Mouse (Mus musculus): ENCODE data around the gene Yrdc. TPM values are rescaled to one million over a fixed set of nuclear protein-coding genes. Genes with fewer than 3 reads are reported as not detected.

Yrdc gene
- polyA plus RNA-seq, 1 experiment from 2014 or later: 37.2 TPM

DNA sequence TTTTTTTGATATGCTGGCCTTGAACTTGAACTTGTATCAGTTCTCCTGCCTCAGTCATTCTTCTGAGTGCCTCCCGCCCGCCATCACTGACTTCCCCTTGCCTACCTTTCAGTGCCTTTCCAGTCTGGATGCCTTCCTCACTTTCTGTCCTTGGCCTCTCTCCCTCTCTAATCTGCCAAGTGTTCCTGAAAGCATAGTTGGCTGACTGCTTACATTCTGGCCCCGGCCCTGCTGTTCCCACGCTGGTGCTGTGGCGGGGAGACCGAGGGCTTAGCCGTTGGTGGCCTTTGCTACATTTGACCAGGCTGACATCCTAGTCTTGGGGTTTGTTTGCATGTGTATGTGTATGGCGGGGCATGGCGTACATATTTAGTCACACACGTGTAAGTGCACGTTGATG lies 34.6 kb upstream of the Yrdc start:
- Histone ChIP-seq H3K4me2 (replicated peaks; ENCODE audit: low read depth, low read length) (no peak overlapping the region), H3K9me3 (ENCODE audit: low read length) (no peaks in the 10 kb centered on the region), H3K4me3 (ENCODE audit: low read length) (no peak overlapping the region), H3K4me1 (ENCODE audit: insufficient read depth, low read length) (peaks cover 9% of the 10 kb centered on the region), H3K9ac (replicated peaks; ENCODE audit: low read length) (no peak overlapping the region), H3K27ac (ENCODE audit: low read length) (no peak overlapping the region), H3K36me3 (ENCODE audit: insufficient read depth, low read length) (peaks cover 13% of the 10 kb centered on the region), H3K27me3 (ENCODE audit: insufficient read depth, low read length) (no peaks in the 10 kb centered on the region)
- 95% methylated on average over 11 of the region's 11 CpGs for WGBS
- ATAC-seq (ENCODE audit: low FRiP score, low TSS enrichment): no peak

DNA sequence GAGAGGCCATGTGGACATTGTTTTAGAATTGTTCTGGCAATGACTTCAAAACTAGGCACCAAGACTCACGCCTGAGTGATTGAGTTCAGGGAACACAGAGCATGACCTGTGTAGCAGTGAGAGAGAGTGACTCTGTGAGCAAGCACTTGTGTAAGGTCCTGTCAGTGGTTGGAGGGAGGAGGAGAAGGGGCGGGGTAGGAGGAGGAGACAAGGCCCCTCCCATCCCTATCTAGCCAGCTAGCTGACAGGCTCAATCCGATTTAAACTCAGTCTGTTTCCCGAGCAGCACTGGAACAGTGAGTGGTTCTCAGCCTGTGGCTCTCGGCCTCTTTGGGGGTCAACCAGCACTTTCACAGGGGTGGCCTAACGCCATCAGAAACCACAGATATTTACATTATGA lies 32.7 kb upstream of the Yrdc start:
- ATAC-seq (ENCODE audit: low FRiP score, low TSS enrichment): peak; percentile 94
- 23% methylated on average over 6 of the region's 6 CpGs for WGBS

DNA sequence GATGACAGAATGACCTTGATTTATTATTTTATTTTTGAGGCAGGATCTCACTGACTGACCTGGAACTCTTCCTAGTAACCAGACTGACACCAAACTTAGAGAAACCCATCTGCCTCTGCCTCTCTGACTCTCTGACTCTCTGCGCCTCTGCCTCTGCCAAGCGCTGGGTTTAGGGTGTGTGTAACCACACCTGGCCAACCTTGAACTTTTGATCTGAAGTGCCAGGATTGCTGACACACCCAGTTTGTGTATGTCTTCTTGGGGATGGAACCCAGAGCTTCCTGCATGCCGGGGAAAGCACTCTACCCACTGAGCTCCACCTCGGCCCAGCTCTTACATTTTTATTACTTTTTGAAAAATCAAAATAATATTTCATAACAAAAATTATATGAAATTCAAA lies 31.6 kb upstream of the Yrdc start:
- H3K4me2 ChIP-seq (replicated peaks; ENCODE audit: low read depth, low read length): no peak overlapping the region
- 89% methylated on average over 4 of the region's 4 CpGs for WGBS
- peaks cover 9% of the 10 kb centered on the region for H3K4me1 ChIP-seq (ENCODE audit: insufficient read depth, low read length)

More for the DNA sequence above, 32.7 kb upstream of the Yrdc start:
- Histone ChIP-seq H3K4me2 (replicated peaks; ENCODE audit: low read depth, low read length) (no peak overlapping the region), H3K9ac (replicated peaks; ENCODE audit: low read length) (no peak overlapping the region), H3K9me3 (ENCODE audit: low read length) (no peaks in the 10 kb centered on the region), H3K4me3 (ENCODE audit: low read length) (no peak overlapping the region), H3K36me3 (ENCODE audit: insufficient read depth, low read length) (peaks cover 14% of the 10 kb centered on the region), H3K27me3 (ENCODE audit: insufficient read depth, low read length) (no peaks in the 10 kb centered on the region), H3K27ac (ENCODE audit: low read length) (no peak overlapping the region), H3K4me1 (ENCODE audit: insufficient read depth, low read length) (peaks cover 9% of the 10 kb centered on the region)

DNA sequence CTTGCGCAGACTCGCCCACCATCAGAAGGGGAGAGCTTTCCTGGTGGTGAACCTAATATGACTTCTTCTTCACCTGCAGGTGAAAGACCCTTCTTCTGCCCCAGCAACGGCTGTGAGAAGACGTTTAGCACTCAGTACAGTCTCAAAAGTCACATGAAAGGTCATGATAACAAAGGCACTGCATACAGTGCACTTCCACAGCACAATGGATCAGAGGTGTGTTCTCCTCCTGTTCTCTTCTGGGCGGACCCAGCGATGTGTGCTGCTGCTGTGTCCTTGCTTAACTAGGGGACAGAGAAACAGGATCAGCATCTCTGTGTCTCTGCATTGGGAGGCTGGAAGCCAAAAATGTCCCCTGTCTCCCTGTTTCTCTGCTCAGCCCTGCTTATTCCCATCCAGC lies 25.5 kb upstream of the Yrdc start:
- H3K4me3 ChIP-seq (ENCODE audit: low read length): no peak overlapping the region
- H3K9ac ChIP-seq (replicated peaks; ENCODE audit: low read length): no peak overlapping the region
- peaks cover 32% of the 10 kb centered on the region for H3K36me3 ChIP-seq (ENCODE audit: insufficient read depth, low read length)
- H3K27me3 ChIP-seq (ENCODE audit: insufficient read depth, low read length): no peaks in the 10 kb centered on the region
- no peak for ATAC-seq (ENCODE audit: low FRiP score, low TSS enrichment)
- H3K4me1 ChIP-seq (ENCODE audit: insufficient read depth, low read length): no peaks in the 10 kb centered on the region
- no peak overlapping the region for H3K4me2 ChIP-seq (replicated peaks; ENCODE audit: low read depth, low read length)
- WGBS: 92% methylated on average over 6 of the region's 6 CpGs
- H3K9me3 ChIP-seq (ENCODE audit: low read length): no peaks in the 10 kb centered on the region
- H3K27ac ChIP-seq (ENCODE audit: low read length): no peak overlapping the region

More for the DNA sequence above, 31.6 kb upstream of the Yrdc start:
- no peak overlapping the region for H3K27ac ChIP-seq (ENCODE audit: low read length)
- H3K36me3 ChIP-seq (ENCODE audit: insufficient read depth, low read length): peaks cover 19% of the 10 kb centered on the region
- H3K27me3 ChIP-seq (ENCODE audit: insufficient read depth, low read length): no peaks in the 10 kb centered on the region
- H3K9ac ChIP-seq (replicated peaks; ENCODE audit: low read length): no peak overlapping the region
- no peaks in the 10 kb centered on the region for H3K9me3 ChIP-seq (ENCODE audit: low read length)
- no peak overlapping the region for H3K4me3 ChIP-seq (ENCODE audit: low read length)
- ATAC-seq (ENCODE audit: low FRiP score, low TSS enrichment): no peak

DNA sequence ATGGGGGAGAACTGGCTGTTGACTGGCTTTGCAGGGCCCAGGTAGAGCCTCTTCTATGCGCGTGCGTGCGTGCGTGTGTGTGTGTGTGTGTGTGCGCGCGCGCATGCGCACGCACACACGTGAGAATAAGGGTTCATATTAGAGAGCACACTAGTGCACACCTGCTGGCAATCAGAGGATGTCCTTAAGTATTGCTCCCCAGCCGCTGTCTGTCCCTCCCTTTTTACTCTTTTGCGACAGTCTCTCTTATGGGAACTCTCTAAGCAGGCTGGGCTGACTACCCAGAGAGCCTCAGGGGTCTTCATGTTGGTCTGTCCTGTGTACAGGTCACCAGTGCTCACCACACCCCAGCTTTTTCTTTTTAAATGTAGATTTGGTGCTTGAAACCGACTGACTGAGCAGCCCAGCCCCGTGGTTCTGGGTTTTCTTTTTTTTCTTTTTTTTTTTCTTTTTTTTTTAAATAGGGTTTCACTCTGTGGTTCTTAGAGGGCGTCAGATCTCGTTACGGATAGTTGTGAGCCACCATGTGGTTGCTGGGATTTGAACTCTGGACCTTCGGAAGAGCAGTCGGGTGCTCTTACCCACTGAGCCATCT lies 25.0 kb upstream of the Yrdc start:
- H3K4me2 ChIP-seq (replicated peaks; ENCODE audit: low read depth, low read length): no peak overlapping the region
- no peak for ATAC-seq (ENCODE audit: low FRiP score, low TSS enrichment)
- H3K9ac ChIP-seq (replicated peaks; ENCODE audit: low read length): no peak overlapping the region
- H3K4me3 ChIP-seq (ENCODE audit: low read length): no peak overlapping the region
- 97% methylated on average over 21 of the region's 21 CpGs for WGBS
- H3K36me3 ChIP-seq (ENCODE audit: insufficient read depth, low read length): peaks cover 34% of the 10 kb centered on the region
- no peaks in the 10 kb centered on the region for H3K4me1 ChIP-seq (ENCODE audit: insufficient read depth, low read length)
- H3K27ac ChIP-seq (ENCODE audit: low read length): no peak overlapping the region
- no peaks in the 10 kb centered on the region for H3K9me3 ChIP-seq (ENCODE audit: low read length)
- no peaks in the 10 kb centered on the region for H3K27me3 ChIP-seq (ENCODE audit: insufficient read depth, low read length)

DNA sequence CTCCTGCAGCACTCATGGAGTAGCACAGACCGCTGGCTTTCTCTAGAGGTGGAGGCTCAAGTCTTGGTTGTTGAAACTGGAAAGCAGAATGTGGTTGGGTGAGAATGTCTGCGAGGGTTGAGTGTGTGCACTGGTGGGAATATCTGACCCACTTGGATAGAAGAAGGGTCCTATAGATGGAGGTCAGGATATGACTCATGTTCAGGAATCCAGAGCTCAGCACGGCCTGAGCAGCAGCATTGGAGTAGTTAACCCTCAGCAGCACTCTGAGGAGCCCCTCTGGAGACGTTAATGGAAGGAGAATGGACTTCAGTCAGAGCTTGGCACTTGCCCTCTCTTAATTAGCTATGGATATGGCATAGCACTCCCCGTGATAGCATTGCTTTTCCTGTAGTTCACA lies 20.8 kb upstream of the Yrdc start:
- no peak overlapping the region for H3K9ac ChIP-seq (replicated peaks; ENCODE audit: low read length)
- no peaks in the 10 kb centered on the region for H3K9me3 ChIP-seq (ENCODE audit: low read length)
- no peak overlapping the region for H3K4me3 ChIP-seq (ENCODE audit: low read length)
- H3K4me2 ChIP-seq (replicated peaks; ENCODE audit: low read depth, low read length): no peak overlapping the region
- H3K4me1 ChIP-seq (ENCODE audit: insufficient read depth, low read length): no peaks in the 10 kb centered on the region
- no peaks in the 10 kb centered on the region for H3K27me3 ChIP-seq (ENCODE audit: insufficient read depth, low read length)
- no peak for ATAC-seq (ENCODE audit: low FRiP score, low TSS enrichment)
- H3K36me3 ChIP-seq (ENCODE audit: insufficient read depth, low read length): peaks cover 25% of the 10 kb centered on the region; the same call in 1 of the 2 replicates
- WGBS: 67% methylated on average over 5 of the region's 5 CpGs
- no peak overlapping the region for H3K27ac ChIP-seq (ENCODE audit: low read length)

DNA sequence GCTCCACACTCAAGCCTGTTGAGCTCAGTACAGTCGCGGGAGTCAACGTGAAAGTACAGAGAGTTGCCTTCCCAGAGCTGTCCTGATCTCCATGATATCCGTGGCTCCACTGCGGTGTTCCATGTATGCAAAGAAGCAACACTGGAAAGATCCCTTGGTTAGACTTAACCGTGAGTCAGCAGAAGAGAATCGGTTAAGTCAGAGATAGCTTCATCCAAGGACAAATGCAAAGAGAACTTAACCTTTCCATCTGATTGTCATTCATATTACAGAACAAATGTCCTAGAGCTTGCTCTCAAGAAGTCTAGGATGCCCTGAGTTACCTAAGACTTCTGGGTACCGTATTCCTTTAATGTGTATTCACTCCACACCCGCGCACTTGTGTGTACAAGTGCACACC lies 17.7 kb upstream of the Yrdc start:
- ATAC-seq (ENCODE audit: low FRiP score, low TSS enrichment): no peak
- 94% methylated on average over 10 of the region's 10 CpGs for WGBS
- no peaks in the 10 kb centered on the region for H3K4me1 ChIP-seq (ENCODE audit: insufficient read depth, low read length)
- H3K4me2 ChIP-seq (replicated peaks; ENCODE audit: low read depth, low read length): no peak overlapping the region
- no peaks in the 10 kb centered on the region for H3K27me3 ChIP-seq (ENCODE audit: insufficient read depth, low read length)
- no peak overlapping the region for H3K4me3 ChIP-seq (ENCODE audit: low read length)
- no peak overlapping the region for H3K9ac ChIP-seq (replicated peaks; ENCODE audit: low read length)
- H3K9me3 ChIP-seq (ENCODE audit: low read length): no peaks in the 10 kb centered on the region
- H3K27ac ChIP-seq (ENCODE audit: low read length): no peak overlapping the region
- peaks cover 15% of the 10 kb centered on the region for H3K36me3 ChIP-seq (ENCODE audit: insufficient read depth, low read length)

DNA sequence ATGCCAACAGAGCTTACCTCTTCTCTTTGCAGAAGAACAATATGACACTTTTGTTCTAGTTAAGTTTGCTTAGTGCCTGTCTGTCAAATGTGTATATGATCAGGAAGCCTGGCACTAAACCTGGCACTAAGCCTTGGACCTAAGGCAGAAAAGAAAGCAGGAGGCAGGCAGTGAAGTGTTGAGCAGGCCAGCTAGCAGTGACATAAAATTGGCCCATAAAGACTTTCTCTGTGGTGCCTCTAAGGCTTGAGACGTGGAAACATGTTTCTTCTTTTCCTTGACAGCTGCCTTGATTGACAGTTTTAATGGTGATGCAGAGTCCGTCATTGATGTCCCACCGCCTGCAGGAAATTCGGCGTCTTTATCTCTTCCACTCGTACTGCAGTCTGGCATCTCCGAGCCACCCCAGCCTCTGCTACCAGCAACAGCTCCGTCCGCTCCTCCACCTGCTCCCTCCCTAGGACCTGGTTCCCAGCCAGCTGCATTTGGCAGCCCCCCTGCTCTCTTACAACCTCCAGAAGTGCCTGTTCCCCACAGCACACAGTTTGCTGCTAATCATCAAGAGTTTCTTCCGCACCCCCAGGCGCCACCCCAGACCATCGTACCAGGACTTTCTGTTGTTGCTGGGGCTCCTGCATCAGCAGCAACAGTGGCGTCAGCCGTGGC lies 12.3 kb upstream of the Yrdc start:
- H3K4me2 ChIP-seq (replicated peaks; ENCODE audit: low read depth, low read length): no peak overlapping the region
- no peak overlapping the region for H3K27ac ChIP-seq (ENCODE audit: low read length)
- no peak for ATAC-seq (ENCODE audit: low FRiP score, low TSS enrichment)
- no peak overlapping the region for H3K9ac ChIP-seq (replicated peaks; ENCODE audit: low read length)
- 88% methylated on average over 14 of the region's 14 CpGs for WGBS
- H3K4me3 ChIP-seq (ENCODE audit: low read length): no peak overlapping the region
- peaks cover 4% of the 10 kb centered on the region for H3K9me3 ChIP-seq (ENCODE audit: low read length)
- peaks cover 42% of the 10 kb centered on the region for H3K36me3 ChIP-seq (ENCODE audit: insufficient read depth, low read length)
- H3K27me3 ChIP-seq (ENCODE audit: insufficient read depth, low read length): no peaks in the 10 kb centered on the region
- no peaks in the 10 kb centered on the region for H3K4me1 ChIP-seq (ENCODE audit: insufficient read depth, low read length)

DNA sequence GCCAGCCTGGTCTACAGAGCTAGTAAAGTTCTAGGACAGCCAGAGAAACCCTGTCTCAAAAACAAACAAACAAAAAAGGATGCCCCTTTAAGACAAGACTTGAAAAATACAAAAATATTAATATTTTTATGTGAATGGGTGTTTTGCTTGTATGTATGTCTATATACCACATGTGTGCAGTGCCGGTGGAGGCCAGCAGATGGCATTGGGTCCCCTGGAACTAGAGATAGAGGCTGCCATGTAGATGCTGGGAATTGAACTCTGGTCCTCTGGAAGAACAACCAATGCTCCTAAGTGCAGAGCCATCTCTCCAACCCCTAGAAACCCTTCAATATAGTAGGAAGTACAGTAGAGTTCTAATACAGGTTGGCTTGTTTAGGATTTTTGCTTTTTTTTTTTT lies 9.5 kb upstream of the Yrdc start:
- Histone ChIP-seq H3K27ac (ENCODE audit: low read length) (no peak overlapping the region), H3K4me2 (replicated peaks; ENCODE audit: low read depth, low read length) (no peak overlapping the region), H3K9ac (replicated peaks; ENCODE audit: low read length) (no peak overlapping the region), H3K27me3 (ENCODE audit: insufficient read depth, low read length) (no peaks in the 10 kb centered on the region), H3K36me3 (ENCODE audit: insufficient read depth, low read length) (peaks cover 37% of the 10 kb centered on the region), H3K4me3 (ENCODE audit: low read length) (no peak overlapping the region), H3K9me3 (ENCODE audit: low read length) (peaks cover 4% of the 10 kb centered on the region), H3K4me1 (ENCODE audit: insufficient read depth, low read length) (no peaks in the 10 kb centered on the region)
- 100% methylated on average over 1 of the region's 1 CpGs for WGBS
- no peak for ATAC-seq (ENCODE audit: low FRiP score, low TSS enrichment)

DNA sequence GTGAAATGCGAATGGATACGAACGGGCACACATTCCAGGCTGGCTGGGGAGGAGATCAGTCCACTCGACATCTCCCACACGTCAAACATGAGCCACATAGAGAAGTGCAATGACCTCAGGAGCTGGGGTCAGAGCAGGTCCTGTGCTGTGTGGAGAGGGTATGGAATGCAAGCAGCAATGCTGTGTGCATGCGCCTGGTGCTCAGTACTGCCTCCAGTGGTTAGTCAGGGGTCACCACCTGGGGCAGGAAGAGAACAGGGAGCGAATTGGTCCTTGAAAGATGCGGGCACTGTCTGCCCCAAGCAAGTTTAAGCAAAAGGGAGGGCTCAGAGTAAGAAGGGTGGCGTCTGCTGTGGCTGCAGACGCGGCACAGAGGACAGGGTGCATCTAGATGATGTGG lies 7.0 kb upstream of the Yrdc start:
- peak; percentile 37; the same call in 1 of the 2 replicates for ATAC-seq (ENCODE audit: low FRiP score, low TSS enrichment)
- Histone ChIP-seq H3K27ac (ENCODE audit: low read length) (no peak overlapping the region), H3K4me2 (replicated peaks; ENCODE audit: low read depth, low read length) (no peak overlapping the region), H3K27me3 (ENCODE audit: insufficient read depth, low read length) (no peaks in the 10 kb centered on the region), H3K9me3 (ENCODE audit: low read length) (peaks cover 4% of the 10 kb centered on the region), H3K9ac (replicated peaks; ENCODE audit: low read length) (no peak overlapping the region), H3K4me1 (ENCODE audit: insufficient read depth, low read length) (0 out of 2 replicates have a peak, but pooled peaks cover 4% of the 10 kb centered on the region), H3K36me3 (ENCODE audit: insufficient read depth, low read length) (peaks cover 30% of the 10 kb centered on the region), H3K4me3 (ENCODE audit: low read length) (no peak overlapping the region)
- 50% methylated on average over 11 of the region's 11 CpGs for WGBS

Measured in kidney, embryonic 16.5 days (tissue).